Mouse (Mus musculus) cerebellum, postnatal 36 days (tissue): ENCODE data around the gene Zan.

Source experiments
- DNase-seq, 2 experiments: peaks; one replicate each; pipeline ENCODE4 v3.0.0; 2021 to 2022; ENCODE audit warnings: mixed read lengths in 2 of 2

The Zan gene

GRCm38 (mm10) chr5:137410549-137410948, 66.3 kb downstream of the Zan start:
- no peak for DNase-seq

GRCm38 (mm10) chr5:137410066-137410465, 66.8 kb downstream of the Zan start:
- DNase-seq: no peak

GRCm38 (mm10) chr5:137409451-137409850, 67.4 kb downstream of the Zan start:
- no peak for DNase-seq

GRCm38 (mm10) chr5:137404081-137404480, 72.8 kb downstream of the Zan start:
- DNase-seq: no peak

- no peak for DNase-seq
These were observed 82.4 kb downstream of the Zan start for GRCm38 (mm10) chr5:137394456-137394855.

GRCm38 (mm10) chr5:137391641-137392040, 85.2 kb downstream of the Zan start:
- DNase-seq: no peak

- no peak for DNase-seq
These were observed 90.2 kb downstream of the Zan start for GRCm38 (mm10) chr5:137386712-137387111.

- no peak for DNase-seq
These were observed 93.4 kb downstream of the Zan start for GRCm38 (mm10) chr5:137383441-137383840.

- peak; percentile 47 to 53 for DNase-seq
These were observed 95.7 kb downstream of the Zan start for GRCm38 (mm10) chr5:137381152-137381551.

GRCm38 (mm10) chr5:137377603-137378002, 99.3 kb downstream of the Zan start:
- no peak for DNase-seq

GRCm38 (mm10) chr5:137377176-137377575, 99.7 kb downstream of the Zan start:
- no peak for DNase-seq

- no peak for DNase-seq
These were observed 100.1 kb downstream of the Zan start for GRCm38 (mm10) chr5:137376722-137377121.

GRCm38 (mm10) chr5:137376198-137376597, 100.7 kb downstream of the Zan start:
- DNase-seq: no peak

GRCm38 (mm10) chr5:137375627-137376026, 101.2 kb downstream of the Zan start:
- no peak for DNase-seq

- DNase-seq: no peak
These were observed 102.3 kb downstream of the Zan start for GRCm38 (mm10) chr5:137374521-137375080.

GRCm38 (mm10) chr5:137373371-137373950, 103.4 kb downstream of the Zan start:
- DNase-seq: no peak

GRCm38 (mm10) chr5:137369665-137370064, 107.2 kb downstream of the Zan start:
- no peak for DNase-seq

- DNase-seq: no peak
These were observed 118.5 kb downstream of the Zan start for GRCm38 (mm10) chr5:137358382-137358781.

- DNase-seq: no peak
These were observed 122.8 kb downstream of the Zan start for GRCm38 (mm10) chr5:137354091-137354490.

GRCm38 (mm10) chr5:137352011-137352975, 124.6 kb downstream of the Zan start:
- DNase-seq: no peak

GRCm38 (mm10) chr5:137351394-137351793, 125.5 kb downstream of the Zan start:
- no peak for DNase-seq

GRCm38 (mm10) chr5:137351058-137351380, 125.8 kb downstream of the Zan start:
- no peak for DNase-seq

GRCm38 (mm10) chr5:137350205-137351057, 126.4 kb downstream of the Zan start:
- DNase-seq: no peak
